Mouse (Mus musculus): Measurements from ENCODE around the gene Cbfb. TPM values are rescaled to one million over a fixed set of nuclear protein-coding genes. Genes with fewer than 3 reads are reported as not detected.

The Cbfb gene
- polyA plus RNA-seq, 1 experiment from 2014 or later, result 49.0 TPM

GRCm38 (mm10) chr8:105254152-105254965, 83.9 kb downstream of the Cbfb start:
- peak overlapping the region; percentile 92 for H3K4me2 ChIP-seq (replicated peaks)
- peaks cover 34% of the 10 kb centered on the region for H3K36me3 ChIP-seq
- whole genome bisulfite sequencing, result under 1% methylated on average over 73 of the region's 74 CpGs
- peaks cover 26% of the 10 kb centered on the region for H3K4me1 ChIP-seq
- H3K4me3 ChIP-seq, result peak overlapping the region; percentile 52
- H3K9ac ChIP-seq (replicated peaks), result peak overlapping the region; percentile 53
- H3K27ac ChIP-seq (replicated peaks), result no peak overlapping the region
- peak; percentile 83 for ATAC-seq (ENCODE audit: low FRiP score, low read depth)
- H3K27me3 ChIP-seq, result peaks cover 51% of the 10 kb centered on the region
- H3K9me3 ChIP-seq, result no peaks in the 10 kb centered on the region

GRCm38 (mm10) chr8:105254966-105255350, 84.5 kb downstream of the Cbfb start, which contains the start of gene B3gnt9:
B3gnt9 (minus strand) TSS chr8:105255153.
- Histone ChIP-seq H3K9ac (replicated peaks) (peak within 1 kb of the TSS; percentile 53), H3K27ac (replicated peaks) (no peak within 1 kb of the TSS), H3K36me3 (peaks cover 28% of the 10 kb centered on the region), H3K4me2 (replicated peaks) (peak within 1 kb of the TSS; percentile 92), H3K4me3 (peak within 1 kb of the TSS; percentile 52), H3K9me3 (no peaks in the 10 kb centered on the region), H3K27me3 (peaks cover 57% of the 10 kb centered on the region), H3K4me1 (peaks cover 32% of the 10 kb centered on the region)
- WGBS, result 1% methylated on average over 14 of the region's 14 CpGs
- ATAC-seq (ENCODE audit: low FRiP score, low read depth), result no peak

GRCm38 (mm10) chr8:105257318-105258114, 87.0 kb downstream of the Cbfb start:
- WGBS, result 70% methylated on average over 7 of the region's 7 CpGs
- Histone ChIP-seq H3K27me3 (peaks cover 79% of the 10 kb centered on the region), H3K4me1 (peaks cover 33% of the 10 kb centered on the region), H3K9ac (replicated peaks) (no peak overlapping the region), H3K4me2 (replicated peaks) (no peak overlapping the region), H3K36me3 (peaks cover 4% of the 10 kb centered on the region; the same call in 1 of the 2 replicates), H3K9me3 (no peaks in the 10 kb centered on the region), H3K4me3 (no peak overlapping the region), H3K27ac (replicated peaks) (no peak overlapping the region)
- ATAC-seq (ENCODE audit: low FRiP score, low read depth), result no peak

GRCm38 (mm10) chr8:105258911-105259720, 88.6 kb downstream of the Cbfb start:
- ATAC-seq (ENCODE audit: low FRiP score, low read depth), result peak; percentile 42
- H3K4me3 ChIP-seq, result peak overlapping the region; percentile 42
- no peak overlapping the region; the same call in 1 of the 2 replicates for H3K9ac ChIP-seq (replicated peaks)
- peak overlapping the region; percentile 80 for H3K4me2 ChIP-seq (replicated peaks)
- H3K27ac ChIP-seq (replicated peaks), result no peak overlapping the region
- no peaks in the 10 kb centered on the region for H3K36me3 ChIP-seq
- H3K27me3 ChIP-seq, result peaks cover 95% of the 10 kb centered on the region
- 2% methylated on average over 55 of the region's 55 CpGs for WGBS
- H3K4me1 ChIP-seq, result peaks cover 33% of the 10 kb centered on the region
- H3K9me3 ChIP-seq, result no peaks in the 10 kb centered on the region

DNA sequence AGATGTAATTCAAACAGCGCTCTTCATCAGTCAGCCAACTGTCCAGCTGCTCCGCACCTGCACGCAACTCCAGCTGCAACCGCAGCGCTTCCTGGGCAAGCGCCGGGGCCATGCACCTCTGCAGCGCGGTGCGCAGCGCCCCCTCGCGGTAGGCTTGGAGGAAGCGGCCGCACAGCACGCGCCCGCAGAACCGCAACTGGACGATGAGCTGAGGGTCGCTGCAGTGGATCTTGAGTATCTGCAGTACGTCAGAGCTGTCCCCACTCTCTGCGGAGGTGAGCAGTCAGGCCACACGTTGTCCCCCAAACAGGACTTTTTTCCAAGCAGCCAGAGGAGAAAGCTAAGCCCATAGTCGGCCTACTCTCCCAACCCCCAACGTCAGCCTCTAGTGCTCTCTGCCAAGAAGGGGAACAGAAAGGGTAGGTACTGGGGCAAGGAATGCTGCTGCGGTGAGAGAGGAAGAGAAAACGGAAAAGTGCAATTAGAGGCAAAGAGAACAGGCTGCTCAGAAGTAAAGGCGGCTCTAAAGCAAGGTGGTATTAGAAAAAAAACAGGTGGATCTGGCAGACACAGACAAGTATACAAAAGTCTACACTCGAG, 89.3 kb downstream of the Cbfb start:
- 3% methylated on average over 30 of the region's 30 CpGs for WGBS
- peak overlapping the region; percentile 42 for H3K4me3 ChIP-seq
- peaks cover 96% of the 10 kb centered on the region for H3K27me3 ChIP-seq
- H3K4me1 ChIP-seq, result peaks cover 31% of the 10 kb centered on the region
- ATAC-seq (ENCODE audit: low FRiP score, low read depth), result peak; percentile 70
- H3K4me2 ChIP-seq (replicated peaks), result peak overlapping the region; percentile 80
- H3K36me3 ChIP-seq, result no peaks in the 10 kb centered on the region
- H3K9ac ChIP-seq (replicated peaks), result no peak overlapping the region; the same call in 1 of the 2 replicates
- no peaks in the 10 kb centered on the region for H3K9me3 ChIP-seq
- H3K27ac ChIP-seq (replicated peaks), result no peak overlapping the region

DNA sequence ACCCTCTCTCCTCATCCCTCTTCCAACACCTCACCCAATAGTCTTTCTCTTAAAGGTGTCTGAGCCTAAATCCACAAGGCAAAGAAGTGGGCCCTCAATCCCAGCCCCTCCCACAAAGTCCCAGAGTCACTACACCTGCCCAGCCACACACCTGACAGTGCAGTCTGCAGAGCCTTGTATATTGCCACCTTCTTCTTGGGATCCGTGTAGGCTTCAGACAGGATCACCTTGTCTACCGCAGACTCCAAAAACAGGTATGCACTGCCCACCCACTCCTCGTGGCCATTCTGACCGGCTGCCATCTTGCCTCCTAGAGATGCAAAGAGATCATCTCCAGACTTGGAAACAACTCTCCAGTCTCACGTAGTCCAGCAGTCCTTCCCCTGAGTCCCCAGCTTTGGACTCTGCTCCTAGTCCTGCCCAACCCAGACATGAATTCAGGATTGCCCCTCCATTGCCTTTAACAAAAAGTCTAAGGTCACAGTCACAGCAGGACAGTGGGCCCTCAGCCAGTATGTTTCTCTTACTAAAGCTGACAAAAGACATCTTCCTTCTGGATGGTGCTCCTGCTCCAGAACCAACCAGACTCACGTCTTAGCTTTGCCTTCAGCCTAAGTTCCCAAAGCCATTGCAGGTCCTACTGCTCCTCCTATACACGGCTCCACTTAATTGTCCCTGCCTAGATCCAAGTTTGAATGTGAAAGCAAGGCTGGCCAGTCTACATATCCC, 90.1 kb downstream of the Cbfb start:
- no peak for ATAC-seq (ENCODE audit: low FRiP score, low read depth)
- WGBS, result 59% methylated on average over 7 of the region's 7 CpGs

DNA sequence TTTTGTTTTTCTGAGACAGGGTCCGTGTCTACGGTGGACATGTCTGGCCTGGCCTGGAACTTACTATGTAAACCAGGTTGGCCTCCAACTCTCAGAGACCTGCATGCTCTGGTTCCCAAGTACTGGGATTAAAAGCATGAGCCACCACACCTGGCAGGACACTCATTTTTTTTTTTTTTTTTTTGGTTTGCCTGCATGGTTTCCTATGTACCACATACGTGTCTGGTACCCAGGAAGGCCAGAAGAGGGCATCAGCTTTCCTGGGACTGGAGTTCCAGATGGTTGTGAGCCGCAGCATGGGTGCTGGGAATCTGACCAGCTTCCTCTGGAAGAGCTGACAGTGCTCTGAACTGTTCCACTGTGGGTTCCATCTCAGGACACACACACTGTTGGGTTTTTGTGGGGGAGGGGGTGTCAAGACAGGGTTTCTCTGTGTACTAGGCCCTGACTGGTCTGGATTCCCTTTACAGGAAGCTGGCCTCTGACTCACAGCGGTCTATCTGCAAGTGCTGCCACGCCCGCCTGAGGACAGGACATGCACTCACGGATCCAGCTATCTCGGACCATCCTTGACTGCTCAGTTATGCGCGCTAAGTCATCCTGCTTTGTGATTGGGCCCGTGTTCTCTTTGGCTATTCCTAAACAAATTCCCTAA, 91.0 kb downstream of the Cbfb start:
- H3K36me3 ChIP-seq, result no peaks in the 10 kb centered on the region
- no peak overlapping the region for H3K4me2 ChIP-seq (replicated peaks)
- peaks cover 96% of the 10 kb centered on the region for H3K27me3 ChIP-seq
- no peak overlapping the region for H3K9ac ChIP-seq (replicated peaks)
- 0 out of 2 replicates have a peak, but pooled peaks cover 3% of the 10 kb centered on the region for H3K9me3 ChIP-seq
- 88% methylated on average over 12 of the region's 12 CpGs for WGBS
- H3K4me1 ChIP-seq, result peaks cover 25% of the 10 kb centered on the region
- no peak for ATAC-seq (ENCODE audit: low FRiP score, low read depth)
- H3K27ac ChIP-seq (replicated peaks), result no peak overlapping the region
- no peak overlapping the region for H3K4me3 ChIP-seq

More for the DNA sequence above, 90.1 kb downstream of the Cbfb start:
- Histone ChIP-seq H3K9me3 (no peaks in the 10 kb centered on the region), H3K9ac (replicated peaks) (no peak overlapping the region), H3K27me3 (peaks cover 96% of the 10 kb centered on the region), H3K4me1 (peaks cover 25% of the 10 kb centered on the region), H3K36me3 (no peaks in the 10 kb centered on the region), H3K27ac (replicated peaks) (no peak overlapping the region), H3K4me2 (replicated peaks) (no peak overlapping the region), H3K4me3 (no peak overlapping the region)

DNA sequence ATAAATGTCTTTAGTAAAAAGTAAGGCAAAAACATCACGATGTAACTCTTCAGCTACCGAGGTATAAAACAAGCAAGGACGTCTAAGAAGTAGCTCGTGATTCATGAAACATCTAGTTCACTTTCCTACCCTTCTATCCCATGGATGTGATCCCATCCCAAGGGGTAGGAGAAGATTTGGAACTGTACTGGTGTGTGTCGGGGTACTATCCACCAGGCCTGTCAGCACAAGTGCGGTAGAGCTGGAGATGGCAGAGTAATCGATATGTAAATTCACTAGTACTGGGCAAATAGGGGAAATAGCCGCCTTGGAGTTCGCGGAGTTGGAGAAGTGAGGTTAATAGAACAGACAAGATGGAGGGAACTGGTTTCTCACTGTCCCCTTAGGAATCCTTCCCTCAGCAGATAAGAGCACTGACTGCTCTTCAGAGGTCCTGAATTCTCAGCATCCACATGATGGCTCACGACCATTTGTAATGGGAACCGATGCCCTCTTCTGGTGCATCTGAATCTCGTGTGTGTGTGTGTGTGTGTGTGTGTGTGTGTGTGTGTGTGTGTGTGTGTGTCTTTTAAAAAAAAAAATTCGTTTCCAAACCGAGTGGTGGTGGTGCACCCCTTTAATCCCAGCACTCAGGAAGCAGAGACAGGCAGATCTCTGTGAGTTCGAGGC, 92.9 kb downstream of the Cbfb start:
- Histone ChIP-seq H3K27me3 (peaks cover 96% of the 10 kb centered on the region), H3K9ac (replicated peaks) (no peak overlapping the region; the same call in 1 of the 2 replicates), H3K9me3 (0 out of 2 replicates have a peak, but pooled peaks cover 3% of the 10 kb centered on the region), H3K27ac (replicated peaks) (no peak overlapping the region), H3K4me1 (peaks cover 32% of the 10 kb centered on the region), H3K4me3 (peak overlapping the region; percentile 63; the same call in 1 of the 2 replicates), H3K36me3 (no peaks in the 10 kb centered on the region), H3K4me2 (replicated peaks) (no peak overlapping the region)
- 38% methylated on average over 16 of the region's 16 CpGs for WGBS
- ATAC-seq (ENCODE audit: low FRiP score, low read depth), result no peak

GRCm38 (mm10) chr8:105264024-105264982, 93.8 kb downstream of the Cbfb start, which contains the start of the genes Tradd and Fbxl8:
Tradd (minus strand) TSS chr8:105264609.
Fbxl8 (plus strand) TSS chr8:105264648.
- Histone ChIP-seq H3K4me3 (peak within 1 kb of the TSS; percentile 63), H3K9me3 (0 out of 2 replicates have a peak, but pooled peaks cover 3% of the 10 kb centered on the region), H3K36me3 (no peaks in the 10 kb centered on the region), H3K27me3 (peaks cover 96% of the 10 kb centered on the region), H3K4me2 (replicated peaks) (peak within 1 kb of the TSS; percentile 78), H3K4me1 (peaks cover 34% of the 10 kb centered on the region), H3K9ac (replicated peaks) (peak within 1 kb of the TSS; percentile 63), H3K27ac (replicated peaks) (no peak within 1 kb of the TSS)
- ATAC-seq (ENCODE audit: low FRiP score, low read depth), result peak; percentile 39
- WGBS, result 1% methylated on average over 54 of the region's 54 CpGs
